Mouse (Mus musculus): ENCODE data around the gene Cyp2c67. TPM values are rescaled to one million over a fixed set of nuclear protein-coding genes. Genes with fewer than 3 reads are reported as not detected.
"Not testable (repeated sequence)": the region's sequence is repeated elsewhere in the genome, so short reads cannot be mapped to it uniquely, and the experiment has no call there.

Cyp2c67 gene
- polyA plus RNA-seq (2014; fragmentation: Nextera tagmentation; extraction: Ambion mirVana), result not detected in 2 replicates

DNA sequence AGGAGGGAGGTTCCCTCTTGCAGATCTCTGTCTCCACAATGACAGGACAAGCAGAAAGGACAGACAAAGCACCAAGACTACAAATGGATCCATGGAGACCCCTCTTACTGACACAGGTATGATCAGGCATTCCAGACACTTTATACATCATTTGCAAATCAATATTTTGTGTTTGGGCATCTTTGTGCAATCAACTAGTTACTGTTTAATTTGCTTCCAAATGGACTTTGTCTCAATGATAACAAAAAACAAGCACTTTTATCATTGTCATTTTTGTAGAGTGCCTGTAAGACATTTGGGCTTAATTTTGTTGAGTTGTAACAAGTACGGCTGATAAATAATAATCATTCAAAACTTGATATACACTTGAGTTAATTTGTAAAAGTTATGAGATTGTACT is at the start of gene Cyp2c67:
Cyp2c67 (minus strand) TSS at position 114 of the 400 bp plus-strand sequence.
- H3K27ac ChIP-seq (ENCODE audit: low read depth, low read length), result no peak within 1 kb of the TSS
- 92% methylated on average over 1 of the region's 1 CpGs for WGBS
- H3K9ac ChIP-seq (ENCODE audit: low read length), result no peak within 1 kb of the TSS
- no peak within 1 kb of the TSS for H3K4me2 ChIP-seq (ENCODE audit: low read length)
- no peak within 1 kb of the TSS for H3K4me3 ChIP-seq (ENCODE audit: low read depth, low read length)
- no peaks in the 10 kb centered on the region for H3K27me3 ChIP-seq (replicated peaks; ENCODE audit: control insufficient read depth, insufficient read depth, low read length)
- H3K4me1 ChIP-seq (ENCODE audit: control insufficient read depth, insufficient read depth, low read length), result no peaks in the 10 kb centered on the region
- H3K36me3 ChIP-seq (ENCODE audit: control insufficient read depth, insufficient read depth, low read length), result no peaks in the 10 kb centered on the region
- DNase-seq (ENCODE audit: low spot score) (no peak), ATAC-seq (no peak)
- 0 out of 2 replicates have a peak, but pooled peaks cover 2% of the 10 kb centered on the region for H3K9me3 ChIP-seq (replicated peaks; ENCODE audit: control insufficient read depth, low read length)

DNA sequence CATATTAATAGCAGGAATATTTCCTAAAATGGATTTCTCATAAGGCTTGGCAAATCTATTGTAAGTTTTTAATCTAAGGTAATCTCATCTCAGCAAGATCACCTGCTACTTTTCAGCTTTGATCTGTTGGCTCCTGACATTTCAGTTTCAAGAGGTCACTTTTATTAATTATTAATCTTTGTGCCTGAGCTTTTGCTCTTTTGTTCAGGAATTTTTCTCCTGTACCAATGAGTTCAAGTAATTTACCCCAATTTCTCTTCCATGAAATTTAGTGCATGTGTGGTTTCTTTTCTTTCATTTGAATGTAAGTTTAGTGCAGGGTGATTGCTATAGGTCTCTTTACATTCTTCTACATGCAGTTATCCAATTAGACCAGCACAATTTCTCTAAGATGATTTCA is 16.8 kb upstream of the Cyp2c67 start:
- H3K9ac ChIP-seq (ENCODE audit: low read length); H3K36me3 ChIP-seq (ENCODE audit: control insufficient read depth, insufficient read depth, low read length); H3K27me3 ChIP-seq (replicated peaks; ENCODE audit: control insufficient read depth, insufficient read depth, low read length); H3K4me2 ChIP-seq (ENCODE audit: low read length); H3K4me1 ChIP-seq (ENCODE audit: control insufficient read depth, insufficient read depth, low read length); DNase-seq (ENCODE audit: low spot score); H3K4me3 ChIP-seq (ENCODE audit: low read depth, low read length); ATAC-seq; H3K27ac ChIP-seq (ENCODE audit: low read depth, low read length); H3K9me3 ChIP-seq (replicated peaks; ENCODE audit: control insufficient read depth, low read length): not testable (repeated sequence)

DNA sequence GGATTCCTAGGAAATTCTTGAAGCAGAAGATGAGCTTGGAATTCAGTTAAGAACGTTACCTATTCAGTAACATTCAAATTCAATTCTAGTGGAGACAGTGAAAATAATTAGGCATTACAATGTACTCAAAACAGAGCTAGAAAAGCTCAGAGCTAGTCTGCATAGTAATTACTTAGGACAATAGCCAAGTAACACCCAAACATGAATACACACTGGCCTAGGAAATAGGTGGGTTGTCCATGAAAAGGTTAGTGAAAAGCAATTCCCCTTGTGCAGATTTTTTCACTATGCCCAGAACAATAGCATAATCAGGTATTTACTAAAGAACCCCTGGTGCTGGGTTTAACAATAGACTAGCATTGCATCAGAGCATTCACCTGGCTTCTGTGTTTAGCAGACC is 3.5 kb upstream of the Cyp2c67 start:
- no peaks in the 10 kb centered on the region for H3K9me3 ChIP-seq (replicated peaks; ENCODE audit: control insufficient read depth, low read length)
- no peak overlapping the region for H3K27ac ChIP-seq (ENCODE audit: low read depth, low read length)
- no peaks in the 10 kb centered on the region for H3K27me3 ChIP-seq (replicated peaks; ENCODE audit: control insufficient read depth, insufficient read depth, low read length)
- DNase-seq (ENCODE audit: low spot score) (no peak), ATAC-seq (no peak)
- no peak overlapping the region for H3K4me2 ChIP-seq (ENCODE audit: low read length)
- no peaks in the 10 kb centered on the region for H3K36me3 ChIP-seq (ENCODE audit: control insufficient read depth, insufficient read depth, low read length)
- H3K4me1 ChIP-seq (ENCODE audit: control insufficient read depth, insufficient read depth, low read length), result no peaks in the 10 kb centered on the region
- 44% methylated on average over 1 of the region's 1 CpGs for WGBS
- no peak overlapping the region for H3K4me3 ChIP-seq (ENCODE audit: low read depth, low read length)
- no peak overlapping the region for H3K9ac ChIP-seq (ENCODE audit: low read length)

DNA sequence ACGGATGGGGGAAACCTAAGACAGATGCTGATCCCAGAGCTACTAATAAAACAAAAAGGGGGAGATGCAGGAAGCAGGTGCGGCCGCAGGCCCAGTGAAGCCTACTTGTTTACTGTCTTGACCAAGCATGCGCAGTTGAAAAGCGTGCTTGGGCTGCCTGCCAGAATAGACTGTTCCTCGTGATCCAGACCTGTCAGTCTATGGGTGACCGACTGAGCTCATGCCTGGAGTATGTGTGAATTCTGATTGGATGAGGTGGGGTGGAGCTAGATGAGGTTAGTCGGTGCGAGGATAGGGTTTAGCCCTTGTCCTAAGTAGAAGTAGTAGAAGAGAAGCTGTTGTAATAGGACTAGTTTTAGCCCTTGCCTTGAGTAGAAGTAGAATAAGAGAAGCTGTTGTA is 1.3 kb downstream of the Cyp2c67 start:
- H3K9ac ChIP-seq (ENCODE audit: low read length), result no peak overlapping the region
- 0 out of 2 replicates have a peak, but pooled peaks cover 2% of the 10 kb centered on the region for H3K9me3 ChIP-seq (replicated peaks; ENCODE audit: control insufficient read depth, low read length)
- no peak overlapping the region for H3K27ac ChIP-seq (ENCODE audit: low read depth, low read length)
- H3K36me3 ChIP-seq (ENCODE audit: control insufficient read depth, insufficient read depth, low read length), result no peaks in the 10 kb centered on the region
- H3K27me3 ChIP-seq (replicated peaks; ENCODE audit: control insufficient read depth, insufficient read depth, low read length), result no peaks in the 10 kb centered on the region
- no peak overlapping the region for H3K4me2 ChIP-seq (ENCODE audit: low read length)
- ATAC-seq (no peak), DNase-seq (ENCODE audit: low spot score) (no peak)
- H3K4me1 ChIP-seq (ENCODE audit: control insufficient read depth, insufficient read depth, low read length), result no peaks in the 10 kb centered on the region
- no peak overlapping the region for H3K4me3 ChIP-seq (ENCODE audit: low read depth, low read length)
- 94% methylated on average over 9 of the region's 9 CpGs for WGBS

DNA sequence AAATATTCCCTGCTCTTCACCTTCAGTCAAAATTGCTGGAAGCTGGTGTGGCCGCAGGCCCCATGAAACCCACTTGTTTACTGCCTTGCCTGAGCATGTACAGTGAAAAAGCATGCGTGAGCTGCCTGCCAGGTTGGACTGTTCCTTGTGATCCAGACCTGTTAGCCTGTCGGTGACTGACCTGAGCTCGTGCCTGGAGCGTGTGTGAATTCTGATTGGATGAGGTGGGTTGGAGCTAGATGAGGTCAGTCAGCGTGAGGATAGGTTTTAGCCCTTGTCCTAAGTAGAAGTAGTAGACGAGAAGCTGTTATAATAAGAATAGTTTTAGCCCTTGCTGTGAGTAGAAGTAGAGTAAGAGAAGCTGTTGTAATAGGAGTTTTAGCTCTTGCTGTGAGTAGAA is 4.3 kb downstream of the Cyp2c67 start:
- not testable (repeated sequence) for H3K4me3 ChIP-seq (ENCODE audit: low read depth, low read length); H3K4me1 ChIP-seq (ENCODE audit: control insufficient read depth, insufficient read depth, low read length); H3K9me3 ChIP-seq (replicated peaks; ENCODE audit: control insufficient read depth, low read length); H3K9ac ChIP-seq (ENCODE audit: low read length); H3K4me2 ChIP-seq (ENCODE audit: low read length); H3K27me3 ChIP-seq (replicated peaks; ENCODE audit: control insufficient read depth, insufficient read depth, low read length); DNase-seq (ENCODE audit: low spot score); ATAC-seq; H3K36me3 ChIP-seq (ENCODE audit: control insufficient read depth, insufficient read depth, low read length); H3K27ac ChIP-seq (ENCODE audit: low read depth, low read length)
- WGBS, result 88% methylated on average over 7 of the region's 7 CpGs

Other genes with a start within 250 kb of the Cyp2c67 start
- gene Cyp2c38, start 186.0 kb downstream of the Cyp2c67 start, polyA plus RNA-seq (2014; fragmentation: Nextera tagmentation; extraction: Ambion mirVana), result not detected in 2 replicates
- gene Cyp2c39, start 138.2 kb downstream of the Cyp2c67 start, polyA plus RNA-seq (2014; fragmentation: Nextera tagmentation; extraction: Ambion mirVana), result not detected in 2 replicates
- gene Cyp2c68, start 92.0 kb upstream of the Cyp2c67 start, polyA plus RNA-seq (2014; fragmentation: Nextera tagmentation; extraction: Ambion mirVana), result not detected in 2 replicates
- not detected in 2 replicates for gene Cyp2c40, start 163.8 kb upstream of the Cyp2c67 start, polyA plus RNA-seq (2014; fragmentation: Nextera tagmentation; extraction: Ambion mirVana)
- gene Cyp2c69, start 237.7 kb upstream of the Cyp2c67 start, polyA plus RNA-seq (2014; fragmentation: Nextera tagmentation; extraction: Ambion mirVana), result not detected in 2 replicates